Mouse (Mus musculus) lung, adult 2 months (tissue): ENCODE data around the gene Bicdl1.

Source experiments
- CTCF ChIP-seq: fragments of 200-500 bp; IDR thresholded peaks from 2 replicates; pipeline ENCODE4 v1.5.1; 2011; ENCODE audit warnings: mild to moderate bottlenecking, low read length, control low read depth; ENCODE audit not compliant: insufficient read depth
- POLR2A ChIP-seq: fragments of 200-500 bp; IDR thresholded peaks from 2 replicates; pipeline ENCODE4 v1.6.1; 2011; ENCODE audit warnings: low read depth, mild to moderate bottlenecking, control low read depth, low read length, borderline replicate concordance; ENCODE audit errors: extremely low read depth

DNA sequence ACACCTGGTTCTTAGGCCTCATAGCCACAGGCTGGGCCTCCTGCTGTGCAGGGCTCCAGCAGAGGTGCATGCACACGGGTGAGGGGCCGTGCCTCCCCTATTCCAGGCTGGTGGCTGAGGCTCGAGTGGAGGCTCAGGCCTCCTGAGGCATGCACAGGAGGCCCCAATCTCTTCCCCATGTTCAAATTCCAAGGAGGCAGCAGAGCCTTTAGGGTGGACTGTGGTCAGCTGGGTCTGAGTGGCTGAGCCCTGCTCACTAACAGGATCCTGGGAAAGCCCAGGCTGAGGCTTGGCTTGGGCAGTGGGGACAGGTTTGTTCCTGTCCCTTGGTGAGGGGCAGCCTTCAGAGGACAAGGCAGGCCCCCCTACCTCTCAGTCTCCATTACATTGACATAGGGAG, 82.5 kb downstream of the Bicdl1 start:
- TF ChIP-seq POLR2A (no peak), CTCF (no peak)
